Mouse (Mus musculus) liver, postnatal 0 days (tissue): Measurements from ENCODE around the gene Plxnc1.

ENCODE experiments used
- CTCF ChIP-seq: sonication (generic); IDR thresholded peaks from 2 replicates; pipeline ENCODE4 v1.5.1; 2016; ENCODE audit warnings: antibody characterized with exemption, low read depth
- EP300 ChIP-seq: IDR thresholded peaks from 2 replicates; pipeline ENCODE4 v1.6.1; 2016; ENCODE audit warnings: antibody characterized with exemption, low read depth, mild to moderate bottlenecking

DNA sequence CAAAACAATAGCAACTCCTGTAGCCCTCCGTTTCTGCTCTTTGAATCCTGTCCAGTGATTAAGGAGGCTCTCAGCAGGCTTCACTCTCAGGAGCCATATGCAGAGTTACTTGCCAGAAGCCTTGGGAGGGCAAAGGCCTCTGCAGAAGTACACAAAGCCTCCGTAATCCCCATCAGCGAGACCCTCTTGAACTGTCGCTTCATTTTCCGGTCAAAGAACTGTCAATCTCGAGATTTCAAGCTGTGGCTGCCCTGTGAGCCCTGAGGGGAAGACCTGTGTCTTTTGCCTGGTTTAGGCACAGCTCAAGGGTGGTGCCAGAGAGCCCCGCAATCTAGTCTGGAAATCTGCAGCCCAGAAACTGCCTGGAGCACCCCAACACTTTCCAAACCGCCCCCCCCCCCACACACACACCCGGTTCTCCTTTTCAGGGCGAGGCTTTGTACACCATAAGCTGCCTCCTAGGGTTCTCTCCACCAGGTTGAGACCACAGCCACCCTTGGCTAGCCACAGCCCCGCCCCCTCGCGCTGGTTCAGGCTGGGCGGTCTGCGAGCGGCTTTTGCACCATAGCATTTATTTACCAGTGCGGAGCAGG, 2.1 kb downstream of the Plxnc1 start:
- no peak for TF ChIP-seq CTCF
- no peak for TF ChIP-seq EP300
